Mouse (Mus musculus) gastrocnemius, postnatal 14 days (tissue): Measurements from ENCODE around the gene Wbp2. TPM values are rescaled to one million over a fixed set of nuclear protein-coding genes. Genes with fewer than 3 reads are reported as not detected.

Source experiments
- DNase-seq: peaks from one replicate; pipeline ENCODE4 v3.0.0; 2021; ENCODE audit warnings: mixed read lengths
- intact Hi-C: fragments of 180-260 bp; cut with DNase I; formaldehyde crosslinking; loops from one replicate; pipeline ENCODE4 v1.15.1; 2025; ENCODE audit warnings: low total_unique reads
- total RNA-seq, 2 experiments: library from RNA; stranded (reverse); gene quantifications; 2 replicates each; pipeline ENCODE4 v1.2.3; 2021

Wbp2 gene
- total RNA-seq, 2 experiments from 2014 or later: 61.6 to 65.3 TPM

- intact Hi-C loops: no loop called here
- no peak for DNase-seq
These were observed 37.2 kb downstream of the Wbp2 start for GRCm38 (mm10) chr11:116049610-116050009.

- intact Hi-C loops: no loop called here
These were observed 41.6 kb downstream of the Wbp2 start for GRCm38 (mm10) chr11:116045173-116045572.

GRCm38 (mm10) chr11:116043286-116043685, 43.5 kb downstream of the Wbp2 start:
- intact Hi-C loops: no loop called here
- DNase-seq: no peak

More at GRCm38 (mm10) chr11:116045173-116045572, 41.6 kb downstream of the Wbp2 start:
- no peak for DNase-seq

- no peak for DNase-seq
- intact Hi-C loops: no loop called here
These were observed 44.2 kb downstream of the Wbp2 start for GRCm38 (mm10) chr11:116042372-116043138.

GRCm38 (mm10) chr11:116041833-116042232, 45.0 kb downstream of the Wbp2 start:
- no peak for DNase-seq
- intact Hi-C loops: no loop called here

- intact Hi-C loops: no loop called here
- DNase-seq: no peak
These were observed 46.2 kb downstream of the Wbp2 start for GRCm38 (mm10) chr11:116040593-116040992.

- DNase-seq: no peak
- intact Hi-C loops: loop anchor here (5.0 to 10.0 kb wide), 2 partner anchors 44 to 97 kb away; partner anchors contain the start of genes Mrpl38 and Trim65
These were observed 49.0 kb downstream of the Wbp2 start for GRCm38 (mm10) chr11:116037826-116038225.

GRCm38 (mm10) chr11:116036671-116037070, 50.1 kb downstream of the Wbp2 start:
- no peak for DNase-seq
- intact Hi-C loops: loop anchor here (5.0 to 10.0 kb wide), 2 partner anchors 46 to 98 kb away; partner anchors contain the start of genes Mrpl38 and Trim65

GRCm38 (mm10) chr11:116034584-116034983, 52.2 kb downstream of the Wbp2 start:
- intact Hi-C loops: loop anchor here (10.0 kb wide), 1 partner anchor 100 kb away; the partner anchor contains the start of genes Mrpl38 and Trim65
- no peak for DNase-seq

- intact Hi-C loops: loop anchor here (10.0 kb wide), 1 partner anchor 104 kb away; the partner anchor contains the start of genes Mrpl38 and Trim65
- no peak for DNase-seq
These were observed 55.6 kb downstream of the Wbp2 start for GRCm38 (mm10) chr11:116030898-116031845.

- intact Hi-C loops: loop anchor here (10.0 kb wide), 1 partner anchor 105 kb away; the partner anchor contains the start of genes Mrpl38 and Trim65
- DNase-seq: peak; percentile 96
These were observed 56.5 kb downstream of the Wbp2 start, which contains the start of gene Unk for GRCm38 (mm10) chr11:116030088-116030897. TSS of gene Unk (plus strand) at chr11:116030322.

- intact Hi-C loops: no loop called here
- DNase-seq: no peak
These were observed 57.5 kb downstream of the Wbp2 start for GRCm38 (mm10) chr11:116029086-116029865.

Other genes with a start within 250 kb of the Wbp2 start
- under 1 TPM in 1 of 2 experiments, not detected in 1; 0.09 TPM for gene Myo15b, start 228.6 kb downstream of the Wbp2 start, total RNA-seq
- gene Smim5, start 187.0 kb downstream of the Wbp2 start, total RNA-seq: 1 to 10 TPM; 2.2 to 2.4 TPM
- gene Smim6, start 175.0 kb downstream of the Wbp2 start, total RNA-seq: not detected
- gene Sap30bp, start 153.7 kb downstream of the Wbp2 start, total RNA-seq: 10 to 100 TPM; 13.1 to 15.2 TPM
- gene Recql5, start 153.5 kb downstream of the Wbp2 start, total RNA-seq: 1 to 10 TPM; 5.7 to 6.3 TPM
- 1 to 10 TPM; 1.9 to 6.7 TPM for gene Itgb4, start 112.3 kb downstream of the Wbp2 start, total RNA-seq
- gene Galk1, start 74.3 kb downstream of the Wbp2 start, total RNA-seq: 10 to 100 TPM in 1 of 2 experiments, 1 to 10 TPM in 1; 7.2 to 11.3 TPM
- gene H3f3b, start 59.0 kb downstream of the Wbp2 start, total RNA-seq: 100 to 1,000 TPM; 132 to 170 TPM
- 1 to 10 TPM; 7.3 to 7.7 TPM for gene Unk, start 56.7 kb downstream of the Wbp2 start, total RNA-seq
- gene Unc13d, start 9.0 kb downstream of the Wbp2 start, total RNA-seq: under 1 TPM; 0.31 to 0.33 TPM
- 10 to 100 TPM; 21.2 to 21.3 TPM for gene Trim47, start 40.2 kb upstream of the Wbp2 start, total RNA-seq
- 1 to 10 TPM; 3.3 to 3.5 TPM for gene Trim65, start 44.1 kb upstream of the Wbp2 start, total RNA-seq
- 10 to 100 TPM; 41.8 to 49.5 TPM for gene Mrpl38, start 51.9 kb upstream of the Wbp2 start, total RNA-seq
- 10 to 100 TPM in 1 of 2 experiments, 1 to 10 TPM in 1; 9.1 to 11.6 TPM for gene Fbf1, start 81.2 kb upstream of the Wbp2 start, total RNA-seq
- 10 to 100 TPM; 26.9 to 31.6 TPM for gene Ten1, start 111.9 kb upstream of the Wbp2 start, total RNA-seq
- gene Acox1, start 112.0 kb upstream of the Wbp2 start, total RNA-seq: 10 to 100 TPM; 43.3 to 49.3 TPM
- under 1 TPM; 0.09 to 0.14 TPM for gene Evpl, start 151.1 kb upstream of the Wbp2 start, total RNA-seq
- gene Srp68, start 187.2 kb upstream of the Wbp2 start, total RNA-seq: 10 to 100 TPM; 68.5 to 69.5 TPM
- gene Galr2, start 193.9 kb upstream of the Wbp2 start, total RNA-seq: under 1 TPM; 0.38 to 0.41 TPM
- gene Exoc7, start 220.2 kb upstream of the Wbp2 start, total RNA-seq: 10 to 100 TPM; 61.9 to 62.3 TPM
- under 1 TPM; 0.22 to 0.27 TPM for gene Foxj1, start 248.4 kb upstream of the Wbp2 start, total RNA-seq